Comparison of ENCODE assay signal across 27 mouse cellular contexts in genomic region chr2:74731055-74731454, GRCm38 (mm10). TPM values are rescaled to one million over a fixed set of nuclear protein-coding genes. Genes with fewer than 3 reads are reported as not detected.
DNase-seq lines count a peak whose midpoint lies in the region; ATAC-seq and TF ChIP-seq lines count a peak whose summit lies in the region.
"Had no signal": no experiment of that assay in that cellular context is flagged by ENCODE, and none has a peak within 500 bp of the region (broad histone marks: within the 10 kb centered on the region; RNA-seq: fewer than 3 reads in every experiment).

No protein-coding gene starts in this region.

- H3K27me3 ChIP-seq in CH12.LX (replicated peaks): no peaks in the 10 kb centered on the region
- H3K27me3 ChIP-seq in hindbrain, embryonic 13.5 days: peaks cover 82% of the 10 kb centered on the region
- H3K27me3 ChIP-seq: Patski had no signal

- H3K4me1 ChIP-seq in CH12.LX (ENCODE audit: control insufficient read depth in 1 of 2, insufficient read depth in 2 of 2): peaks cover 4 to 52% of the 10 kb centered on the region in 2 experiments; a peak in 2 of 4 replicates
- peaks cover 44% of the 10 kb centered on the region for H3K4me1 ChIP-seq in hindbrain, embryonic 13.5 days (replicated peaks)

- peak overlapping the region; percentile 84 for H3K27ac ChIP-seq in CH12.LX (ENCODE audit: insufficient read depth, low read depth)
- H3K27ac ChIP-seq in hindbrain, embryonic 13.5 days: peak overlapping the region; percentile 99
- H3K27ac ChIP-seq in layer of hippocampus, adult 2 months: no peak overlapping the region
- H3K27ac ChIP-seq: embryonic facial prominence, embryonic 15.5 days; gastrocnemius, adult 2 months; heart, embryonic 15.5 days; limb, embryonic 13.5 days; liver, embryonic 14.5 days; lung, embryonic 15.5 days; macrophage; midbrain, embryonic 10.5 days; stomach, embryonic 15.5 days had no signal

- peak; percentile 52 for DNase-seq in embryo, embryonic 9.5 days (ENCODE audit: extremely low spot score)
- DNase-seq in embryo, embryonic 10 days (ENCODE audit: low spot score): no peak
- DNase-seq in CH12.LX (ENCODE audit: extremely low read depth): no peak
- peak; percentile 63 for DNase-seq in neural tube, embryonic 10.5 days (ENCODE audit: extremely low spot score, low spot score)
- DNase-seq in layer of hippocampus, adult 2 months (ENCODE audit: low spot score in 2 of 2): no peak
- DNase-seq in heart, adult 9 months (ENCODE audit: low spot score in 2 of 2): no peak
- DNase-seq: adrenal gland, postnatal 10 days; cerebellum, adult 9-11 months; gastrocnemius, adult 2 months; kidney, adult 8-10 months; layer of hippocampus, adult 9-11 months; thymus, adult 18-20 months had no signal

- H3K79me2 ChIP-seq in CH12.LX (replicated peaks; ENCODE audit: control insufficient read depth, extremely low read depth, insufficient read depth, poor library complexity, severe bottlenecking): peaks cover 39% of the 10 kb centered on the region

- H3K9ac ChIP-seq in CH12.LX (ENCODE audit: insufficient read depth, low read depth): peak overlapping the region; percentile 43
- H3K9ac ChIP-seq in hindbrain, embryonic 13.5 days: peak overlapping the region; percentile 96
- H3K9ac ChIP-seq: embryonic facial prominence, embryonic 15.5 days; heart, embryonic 15.5 days; limb, embryonic 13.5 days; liver, embryonic 14.5 days; lung, embryonic 15.5 days; stomach, embryonic 15.5 days had no signal

- no peak for TF ChIP-seq EP300 in CH12.LX (IDR thresholded peaks at IDR 0.05; ENCODE audit: low read length)

- peak overlapping the region in 1 of 3 experiments; percentile 7 for H3K4me3 ChIP-seq in CH12.LX (replicated peaks in 1 of 3; ENCODE audit: low read depth in 2 of 3, low read length in 2 of 3, poor library complexity in 1 of 3)
- peak overlapping the region; percentile 51 for H3K4me3 ChIP-seq in hindbrain, embryonic 13.5 days
- no peak overlapping the region for H3K4me3 ChIP-seq in layer of hippocampus, adult 2 months
- H3K4me3 ChIP-seq: embryonic facial prominence, embryonic 15.5 days; gastrocnemius, adult 2 months; heart, embryonic 15.5 days; limb, embryonic 13.5 days; lung, embryonic 15.5 days; midbrain, embryonic 10.5 days; stomach, embryonic 15.5 days had no signal

- in situ Hi-C loops in CH12.LX (cut with MboI; ENCODE audit: low pct_ligation_motif_present, low pct_unique_long_range_greater_than_20kb, low sequenced_read_pairs): no loop called here

- no peak for TF ChIP-seq CTCF in CH12.LX (conservative IDR thresholded peaks at IDR 0.05 in 1 of 2, IDR thresholded peaks at IDR 0.05 in 1 of 2; ENCODE audit: low read depth in 2 of 2, low read length in 2 of 2)
- TF ChIP-seq CTCF in layer of hippocampus, adult 2 months (conservative IDR thresholded peaks at IDR 0.05): no peak

- TF ChIP-seq POLR2A in CH12.LX (IDR thresholded peaks at IDR 0.05; ENCODE audit: low read depth, low read length): no peak

- H3K36me3 ChIP-seq in CH12.LX (replicated peaks in 1 of 2; ENCODE audit: control insufficient read depth in 1 of 2, insufficient read depth in 1 of 2, low read length in 1 of 2): peaks cover 31 to 43% of the 10 kb centered on the region in 2 experiments
- no peaks in the 10 kb centered on the region for H3K36me3 ChIP-seq in hindbrain, embryonic 13.5 days
- H3K36me3 ChIP-seq: embryonic facial prominence, embryonic 15.5 days; heart, embryonic 15.5 days; limb, embryonic 13.5 days; lung, embryonic 15.5 days; midbrain, embryonic 10.5 days; stomach, embryonic 15.5 days had no signal

- peak overlapping the region; percentile 81 for H3K4me2 ChIP-seq in CH12.LX (ENCODE audit: insufficient read depth, low read depth, poor library complexity, severe bottlenecking)
- peak overlapping the region; percentile 83 for H3K4me2 ChIP-seq in hindbrain, embryonic 13.5 days
- H3K4me2 ChIP-seq: embryonic facial prominence, embryonic 15.5 days; heart, embryonic 15.5 days; limb, embryonic 13.5 days; lung, embryonic 15.5 days; stomach, embryonic 15.5 days had no signal

- no peak for TF ChIP-seq RAD21 in CH12.LX (IDR thresholded peaks at IDR 0.05; ENCODE audit: low read depth, low read length)

- no peak for ATAC-seq in hindbrain, embryonic 13.5 days (ENCODE audit: low FRiP score)
- ATAC-seq in inflammation-experienced regulatory T-cells, adult 6 months: no peak
- ATAC-seq: activated CD4-positive, CD25-positive, alpha-beta regulatory T cell, adult 4 months; Patski had no signal

- H3K9me3 ChIP-seq in CH12.LX (replicated peaks; ENCODE audit: low read length): peaks cover 16% of the 10 kb centered on the region
- H3K9me3 ChIP-seq in hindbrain, embryonic 13.5 days: no peaks in the 10 kb centered on the region
- H3K9me3 ChIP-seq: embryonic facial prominence, embryonic 15.5 days; heart, embryonic 15.5 days; limb, embryonic 13.5 days; lung, embryonic 15.5 days; midbrain, embryonic 10.5 days; stomach, embryonic 15.5 days had no signal

- dilution Hi-C loops in CH12.LX (cut with MboI; ENCODE audit: extremely low pct_ligation_motif_present, extremely low pct_unique_long_range_greater_than_20kb, low sequenced_read_pairs): no loop called here

TF ChIP-seq in CH12.LX, 34 proteins besides CTCF, POLR2A, EP300 and RAD21:
- no peak for TF ChIP-seq SMC3 (IDR thresholded peaks at IDR 0.05; ENCODE audit: low read depth, low read length)
- 0 out of 2 replicates have a peak, but pooled peaks have one; percentile 21 for TF ChIP-seq CHD2 (IDR thresholded peaks at IDR 0.05; ENCODE audit: low read length)
- no peak for TF ChIP-seq TBP (conservative IDR thresholded peaks at IDR 0.05; ENCODE audit: low read depth, low read length)
- TF ChIP-seq ETS1 (conservative IDR thresholded peaks at IDR 0.05; ENCODE audit: low read depth, low read length): peak; percentile 12; the same call in 1 of the 2 replicates
- TF ChIP-seq ZNF384 (IDR thresholded peaks at IDR 0.05; ENCODE audit: low read depth, low read length): no peak
- 0 out of 2 replicates have a peak, but pooled peaks have one; percentile 39 for TF ChIP-seq MAZ (IDR thresholded peaks at IDR 0.05; ENCODE audit: low read depth, low read length)
- no peak for TF ChIP-seq JUN (IDR thresholded peaks at IDR 0.05; ENCODE audit: insufficient read depth, low read depth, low read length)
- peak; percentile 42; the same call in 1 of the 2 replicates for TF ChIP-seq IRF4 (IDR thresholded peaks at IDR 0.05; ENCODE audit: low read depth, low read length)
- TF ChIP-seq SIN3A (IDR thresholded peaks at IDR 0.05; ENCODE audit: low read length): 0 out of 2 replicates have a peak, but pooled peaks have one; percentile 58

RNA-seq across cellular contexts. Expression of gene Gm28230, which starts 4.5 kb away (rescaled TPM):
- total RNA-seq in CH12.LX (2012; rRNA removed): 0.80 and 0.89 TPM in 2 replicates
- total RNA-seq in CH12.LX (2014; rRNA removed): 0.84 and 1.1 TPM in 2 replicates
- polyA plus RNA-seq in CH12.LX (2012; ENCODE audit: insufficient read length, low read depth): 0.85 and 1.7 TPM in 2 replicates
- polyA plus RNA-seq in hindbrain, embryonic 13.5 days (2015; fragmentation: Nextera tagmentation; extraction: Ambion mirVana): 1.3 and 1.5 TPM in 2 replicates
- not detected for total RNA-seq in layer of hippocampus, adult 2 months (2021)
- not detected for polyA plus RNA-seq in inflammation-experienced regulatory T-cells, adult 6 months (2017; shearing (Covaris generic))
- total RNA-seq: granulocyte monocyte progenitor cell, adult 5-6 weeks; hematopoietic stem cell, adult 5-6 weeks; midbrain, postnatal 0 days had no signal
- polyA plus RNA-seq: activated CD4-positive, CD25-positive, alpha-beta regulatory T cell, adult 4 months; heart, embryonic 15.5 days; liver, embryonic 14.5 days; macrophage; midbrain, embryonic 10.5 days; midbrain, postnatal 0 days; stomach, embryonic 15.5 days had no signal

RNA-seq across cellular contexts. Expression of gene Hoxd4, which starts 19.3 kb away (rescaled TPM):
- total RNA-seq in CH12.LX (2012; rRNA removed): 8.4 and 9.8 TPM in 2 replicates
- 6.0 and 7.2 TPM in 2 replicates for total RNA-seq in CH12.LX (2014; rRNA removed)
- 5.4 and 6.3 TPM in 2 replicates for polyA plus RNA-seq in CH12.LX (2012; ENCODE audit: insufficient read length, low read depth)
- 4.1 and 4.2 TPM in 2 replicates for polyA plus RNA-seq in hindbrain, embryonic 13.5 days (2015; fragmentation: Nextera tagmentation; extraction: Ambion mirVana)
- not detected for total RNA-seq in layer of hippocampus, adult 2 months (2021)
- not detected for polyA plus RNA-seq in inflammation-experienced regulatory T-cells, adult 6 months (2017; shearing (Covaris generic))
- total RNA-seq: granulocyte monocyte progenitor cell, adult 5-6 weeks; hematopoietic stem cell, adult 5-6 weeks had no signal
- polyA plus RNA-seq: activated CD4-positive, CD25-positive, alpha-beta regulatory T cell, adult 4 months; macrophage; midbrain, embryonic 10.5 days; midbrain, postnatal 0 days had no signal

RNA-seq across cellular contexts. Expression of gene Hoxd3, which starts 19.3 kb away (rescaled TPM):
- 0.50 TPM in 1 of 2 replicates, not detected in the other for total RNA-seq in CH12.LX (2012; rRNA removed)
- 0.12 and 0.14 TPM in 2 replicates for total RNA-seq in CH12.LX (2014; rRNA removed)
- 1.0 and 1.1 TPM in 2 replicates for polyA plus RNA-seq in CH12.LX (2012; ENCODE audit: insufficient read length, low read depth)
- polyA plus RNA-seq in hindbrain, embryonic 13.5 days (2015; fragmentation: Nextera tagmentation; extraction: Ambion mirVana): 76.0 and 82.5 TPM in 2 replicates
- total RNA-seq in layer of hippocampus, adult 2 months (2021): not detected
- polyA plus RNA-seq in inflammation-experienced regulatory T-cells, adult 6 months (2017; shearing (Covaris generic)): not detected
- total RNA-seq: gastrocnemius, adult 2 months; granulocyte monocyte progenitor cell, adult 5-6 weeks; hematopoietic stem cell, adult 5-6 weeks had no signal
- polyA plus RNA-seq: activated CD4-positive, CD25-positive, alpha-beta regulatory T cell, adult 4 months; macrophage; midbrain, postnatal 0 days had no signal

RNA-seq across cellular contexts. Expression of gene Hoxd8, which starts 26.6 kb away (rescaled TPM):
- not detected in 2 replicates for total RNA-seq in CH12.LX (2012; rRNA removed)
- 0.20 and 0.76 TPM in 2 replicates for total RNA-seq in CH12.LX (2014; rRNA removed)
- polyA plus RNA-seq in CH12.LX (2012; ENCODE audit: insufficient read length, low read depth): 0.15 and 0.31 TPM in 2 replicates
- 0.79 and 1.5 TPM in 2 replicates for polyA plus RNA-seq in hindbrain, embryonic 13.5 days (2015; fragmentation: Nextera tagmentation; extraction: Ambion mirVana)
- total RNA-seq in layer of hippocampus, adult 2 months (2021): not detected
- polyA plus RNA-seq in inflammation-experienced regulatory T-cells, adult 6 months (2017; shearing (Covaris generic)): not detected
- total RNA-seq: granulocyte monocyte progenitor cell, adult 5-6 weeks; hematopoietic stem cell, adult 5-6 weeks had no signal
- polyA plus RNA-seq: activated CD4-positive, CD25-positive, alpha-beta regulatory T cell, adult 4 months; macrophage; midbrain, embryonic 10.5 days; midbrain, postnatal 0 days had no signal

RNA-seq across cellular contexts. Expression of gene Hoxd1, which starts 31.7 kb away (rescaled TPM):
- total RNA-seq in CH12.LX (2012; rRNA removed) (not detected in 2 replicates), CH12.LX (2014; rRNA removed) (not detected in 2 replicates)
- not detected in 2 replicates for polyA plus RNA-seq in CH12.LX (2012; ENCODE audit: insufficient read length, low read depth)
- polyA plus RNA-seq in hindbrain, embryonic 13.5 days (2015; fragmentation: Nextera tagmentation; extraction: Ambion mirVana): 1.6 and 2.5 TPM in 2 replicates
- total RNA-seq in layer of hippocampus, adult 2 months (2021): under 1 TPM in 1 of 2 experiments, not detected in 1; 0.26 TPM
- polyA plus RNA-seq in inflammation-experienced regulatory T-cells, adult 6 months (2017; shearing (Covaris generic)): not detected
- total RNA-seq: adrenal gland, postnatal 10 days; gastrocnemius, adult 2 months; granulocyte monocyte progenitor cell, adult 5-6 weeks; hematopoietic stem cell, adult 5-6 weeks; midbrain, postnatal 0 days had no signal
- polyA plus RNA-seq: activated CD4-positive, CD25-positive, alpha-beta regulatory T cell, adult 4 months; heart, embryonic 15.5 days; liver, embryonic 14.5 days; lung, embryonic 15.5 days; macrophage; midbrain, embryonic 10.5 days; midbrain, postnatal 0 days; Patski had no signal

Comparison
In these comparisons a context has a peak if more than half of its experiments do, and no peak if none do; other contexts are left out.
1. DNase-seq: peak in embryo, embryonic 9.5 days (single experiment) and neural tube, embryonic 10.5 days (single experiment); none in embryo, embryonic 10 days (single experiment), CH12.LX (single experiment), layer of hippocampus, adult 2 months (0 of 2) and heart, adult 9 months (0 of 2).
2. RNA of gene Hoxd3, which starts 19.3 kb away (polyA plus RNA-seq): 76.0 to 82.5 TPM in hindbrain, embryonic 13.5 days; 1.0 to 1.1 TPM in CH12.LX and not detected in inflammation-experienced regulatory T-cells, adult 6 months; every median in the first group is over 10 times any median in the second.